Comparison of ENCODE assay signal across 14 mouse cellular contexts in the genomic region with DNA sequence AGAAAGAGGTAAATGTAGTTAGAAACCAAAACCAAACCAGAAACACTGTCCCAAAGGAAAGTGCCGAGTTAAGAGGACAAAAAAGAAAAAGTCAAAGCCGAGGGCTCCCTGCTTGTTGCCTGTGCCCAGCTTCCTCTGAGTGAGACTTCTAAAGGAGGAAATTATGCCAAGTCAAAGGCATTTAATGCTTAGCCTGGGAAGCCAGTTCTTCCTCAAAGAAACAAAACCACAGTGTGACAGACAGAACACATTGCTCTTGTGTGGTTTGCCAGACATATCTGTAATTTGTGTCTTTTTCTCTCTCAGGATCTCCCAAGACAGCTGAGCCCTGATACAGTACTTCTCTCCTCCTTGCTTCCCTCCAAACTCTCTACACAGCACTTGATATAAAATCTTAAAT.
A peak's percentile ranks its signal among the peaks of the same experiment; 100 is the strongest.
DNase-seq lines count a peak whose midpoint lies in the region; ATAC-seq and TF ChIP-seq lines count a peak whose summit lies in the region.
"Had no signal": no experiment of that assay in that cellular context is flagged by ENCODE, and none has a peak within 500 bp of the region (broad histone marks: within the 10 kb centered on the region; RNA-seq: fewer than 3 reads in every experiment).

No protein-coding gene starts in this region.

- peak; percentile 70 to 80 for ATAC-seq in hematopoietic stem cell, adult 5-6 weeks (replicated peaks in 1 of 2; ENCODE audit: insufficient read depth in 1 of 2, low FRiP score in 2 of 2, low TSS enrichment in 1 of 2, low read depth in 1 of 2, poor library complexity in 2 of 2, severe bottlenecking in 2 of 2)

- TF ChIP-seq CTCF in spleen, adult 2 months (IDR thresholded peaks at IDR 0.05; ENCODE audit: extremely low read depth, insufficient read depth, insufficient read length, insufficient replicate concordance): no peak

- peak; percentile 85 for DNase-seq in heart, adult 11 months
- no peak for DNase-seq in heart, adult 8-10 months (ENCODE audit: low spot score)
- no peak for DNase-seq in spleen, adult 2 months (ENCODE audit: low read depth in 1 of 2, low spot score in 2 of 2)
- no peak for DNase-seq in spleen, postnatal 10 days (ENCODE audit: low spot score in 2 of 2)
- peak; percentile 45 for DNase-seq in naive thymus-derived CD4-positive, alpha-beta T cell, adult 2 months (ENCODE audit: low read depth)
- no peak for DNase-seq in layer of hippocampus, postnatal 10 days (ENCODE audit: low spot score in 2 of 2)
- no peak for DNase-seq in midbrain, embryonic 10.5 days (ENCODE audit: low spot score)
- DNase-seq: adrenal gland, adult 8-10 months; cerebellum, postnatal 36 days; kidney, adult 11 months had no signal

- no peaks in the 10 kb centered on the region for H3K36me3 ChIP-seq in spleen, adult 2 months (ENCODE audit: control insufficient read depth, insufficient read depth, low read length)
- no peaks in the 10 kb centered on the region for H3K36me3 ChIP-seq in midbrain, embryonic 10.5 days
- H3K36me3 ChIP-seq: embryonic facial prominence, embryonic 15.5 days; forebrain, embryonic 12.5 days; hindbrain, embryonic 12.5 days had no signal

- peak overlapping the region; percentile 7; the same call in 1 of the 2 replicates for H3K27ac ChIP-seq in spleen, adult 2 months (ENCODE audit: insufficient read depth, low read length)
- no peak overlapping the region for H3K27ac ChIP-seq in midbrain, embryonic 10.5 days (replicated peaks)
- H3K27ac ChIP-seq: embryonic facial prominence, embryonic 15.5 days; forebrain, embryonic 12.5 days; hindbrain, embryonic 12.5 days had no signal

- no peaks in the 10 kb centered on the region for H3K27me3 ChIP-seq in spleen, adult 2 months (ENCODE audit: control insufficient read depth, insufficient read depth, low read length)
- H3K27me3 ChIP-seq in midbrain, embryonic 10.5 days (ENCODE audit: low read depth, poor library complexity, severe bottlenecking): no peaks in the 10 kb centered on the region
- H3K27me3 ChIP-seq: embryonic facial prominence, embryonic 15.5 days; forebrain, embryonic 12.5 days; hindbrain, embryonic 12.5 days had no signal

- H3K4me3 ChIP-seq in spleen, adult 2 months (ENCODE audit: extremely low read depth, insufficient read depth, insufficient read length): no peak overlapping the region
- H3K4me3 ChIP-seq in midbrain, embryonic 10.5 days: no peak overlapping the region
- H3K4me3 ChIP-seq: embryonic facial prominence, embryonic 15.5 days; forebrain, embryonic 12.5 days; hindbrain, embryonic 12.5 days had no signal

- 6% methylated on average over 2 of the region's 2 CpGs for WGBS in spleen, adult 2 months
- 73% methylated on average over 2 of the region's 2 CpGs for WGBS in midbrain, embryonic 10.5 days

- H3K9me3 ChIP-seq in midbrain, embryonic 10.5 days (replicated peaks): no peaks in the 10 kb centered on the region
- H3K9me3 ChIP-seq: embryonic facial prominence, embryonic 15.5 days; forebrain, embryonic 12.5 days; hindbrain, embryonic 12.5 days had no signal

- no peak for TF ChIP-seq POLR2A in spleen, adult 2 months (IDR thresholded peaks at IDR 0.05; ENCODE audit: low read depth, low read length)

- H3K4me1 ChIP-seq in spleen, adult 2 months (ENCODE audit: control insufficient read depth, insufficient read depth, insufficient read length): no peaks in the 10 kb centered on the region
- H3K4me1 ChIP-seq in midbrain, embryonic 10.5 days: no peaks in the 10 kb centered on the region
- H3K4me1 ChIP-seq: embryonic facial prominence, embryonic 15.5 days; forebrain, embryonic 12.5 days; hindbrain, embryonic 12.5 days had no signal

Comparison
In these comparisons a context has a peak if more than half of its experiments do, and no peak if none do; other contexts are left out.
1. DNase-seq: peak in heart, adult 11 months (single experiment) and naive thymus-derived CD4-positive, alpha-beta T cell, adult 2 months (single experiment); none in heart, adult 8-10 months (single experiment), spleen, adult 2 months (0 of 2), spleen, postnatal 10 days (0 of 2), layer of hippocampus, postnatal 10 days (0 of 2) and midbrain, embryonic 10.5 days (single experiment).